Mouse (Mus musculus) splenic B cell, adult 2 months (primary cell): ENCODE data around the gene Slc13a1.
"Not testable (repeated sequence)": the region's sequence is repeated elsewhere in the genome, so short reads cannot be mapped to it uniquely, and the experiment has no call there.

Experiments used
- DNase-seq: peaks from one replicate; pipeline ENCODE4 v3.0.0-alpha.2; 2011; ENCODE audit warnings: low read depth, low spot score
- H3K27me3 ChIP-seq: 2 replicates; pipeline ENCODE4 v1.6.1; 2012; ENCODE audit warnings: mild to moderate bottlenecking, low read length, moderate library complexity, mixed read lengths; ENCODE audit not compliant: control insufficient read depth, poor library complexity, insufficient read depth, severe bottlenecking
- H3K36me3 ChIP-seq: 2 replicates; pipeline ENCODE4 v1.6.1; 2012; ENCODE audit warnings: mild to moderate bottlenecking, low read length, moderate library complexity, mixed read lengths; ENCODE audit not compliant: control insufficient read depth, poor library complexity, insufficient read depth, severe bottlenecking

Slc13a1 gene

DNA sequence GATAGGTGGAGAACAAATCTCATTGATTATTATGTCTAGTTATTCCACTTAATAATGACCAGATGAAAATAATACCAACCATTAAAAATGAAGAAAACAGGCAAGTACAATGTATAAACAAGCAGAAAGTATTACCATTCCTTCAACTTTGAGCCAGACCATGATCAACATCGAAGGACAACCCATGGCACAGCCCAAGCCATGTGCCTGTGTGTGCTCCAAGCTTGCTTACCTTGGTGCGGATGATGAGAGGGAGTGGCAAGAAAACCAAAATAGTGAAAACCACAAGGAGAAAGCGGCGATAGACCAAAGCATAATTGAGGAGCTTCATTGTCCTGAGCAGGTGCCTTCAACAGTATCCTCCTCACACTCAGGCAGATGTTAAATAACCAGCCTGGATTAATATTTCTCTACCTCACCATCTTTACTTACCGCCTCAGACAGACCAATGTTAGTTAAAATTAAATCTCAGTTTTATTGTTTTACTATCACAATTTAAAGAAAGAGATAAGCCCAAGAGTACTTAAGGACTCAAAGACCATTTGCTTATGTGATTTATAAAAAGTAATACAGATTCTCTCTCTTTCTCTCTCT, at the start of gene Slc13a1:
Gene Slc13a1 (minus strand): TSS at position 359 of the 594 bp plus-strand sequence.
- DNase-seq, result no peak
- no peaks in the 10 kb centered on the region; the same call in 1 of the 2 replicates for H3K27me3 ChIP-seq
- no peaks in the 10 kb centered on the region for H3K36me3 ChIP-seq

GRCm38 (mm10) chr6:24207866-24208265, 40.0 kb upstream of the Slc13a1 start:
- no peak for DNase-seq
- no peaks in the 10 kb centered on the region for H3K27me3 ChIP-seq
- H3K36me3 ChIP-seq, result no peaks in the 10 kb centered on the region

GRCm38 (mm10) chr6:24202226-24202625, 34.3 kb upstream of the Slc13a1 start:
- DNase-seq, result no peak
- Histone ChIP-seq H3K27me3 (no peaks in the 10 kb centered on the region), H3K36me3 (no peaks in the 10 kb centered on the region)

DNA sequence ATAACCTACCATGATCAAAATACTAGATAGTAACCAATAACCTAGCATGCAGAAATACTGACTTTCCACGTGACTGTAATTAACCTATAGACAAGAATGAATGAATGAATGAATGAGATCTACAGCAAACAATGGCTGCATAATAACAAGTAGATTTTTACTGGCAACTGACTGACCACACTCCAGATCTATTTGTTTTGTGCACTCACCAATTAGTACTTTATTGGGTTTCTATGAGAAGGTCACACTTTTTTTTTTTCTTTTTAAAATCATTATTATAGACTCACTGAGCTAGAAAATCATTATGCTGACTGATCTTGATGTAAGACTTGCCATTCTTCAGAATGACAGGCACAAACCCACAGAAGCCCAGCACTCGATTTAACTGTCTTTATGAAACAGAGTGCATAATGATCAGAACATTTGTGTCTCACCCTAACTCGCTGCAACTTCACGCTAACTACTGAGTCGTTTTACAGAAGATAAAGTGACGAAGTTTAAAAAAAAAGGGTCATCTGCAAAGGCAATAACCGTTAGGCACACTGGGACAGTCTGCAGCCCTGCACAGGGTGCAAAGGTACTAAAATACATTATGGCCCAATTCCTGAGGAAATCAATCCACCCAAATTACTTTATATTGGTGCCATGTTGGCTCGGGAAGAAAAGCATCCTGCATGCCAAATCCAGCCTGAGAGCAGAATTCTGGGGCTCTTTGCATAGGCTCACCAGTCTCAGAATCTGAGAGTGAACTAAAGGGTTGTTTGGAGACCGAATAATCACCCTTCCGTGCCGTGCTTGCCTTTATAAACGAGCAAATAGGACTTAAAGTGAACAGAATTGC, 33.0 kb upstream of the Slc13a1 start:
- Histone ChIP-seq H3K27me3 (no peaks in the 10 kb centered on the region), H3K36me3 (no peaks in the 10 kb centered on the region)
- no peak for DNase-seq

GRCm38 (mm10) chr6:24197501-24198195, 29.8 kb upstream of the Slc13a1 start:
- not testable (repeated sequence) for H3K27me3 ChIP-seq, H3K36me3 ChIP-seq, DNase-seq

DNA sequence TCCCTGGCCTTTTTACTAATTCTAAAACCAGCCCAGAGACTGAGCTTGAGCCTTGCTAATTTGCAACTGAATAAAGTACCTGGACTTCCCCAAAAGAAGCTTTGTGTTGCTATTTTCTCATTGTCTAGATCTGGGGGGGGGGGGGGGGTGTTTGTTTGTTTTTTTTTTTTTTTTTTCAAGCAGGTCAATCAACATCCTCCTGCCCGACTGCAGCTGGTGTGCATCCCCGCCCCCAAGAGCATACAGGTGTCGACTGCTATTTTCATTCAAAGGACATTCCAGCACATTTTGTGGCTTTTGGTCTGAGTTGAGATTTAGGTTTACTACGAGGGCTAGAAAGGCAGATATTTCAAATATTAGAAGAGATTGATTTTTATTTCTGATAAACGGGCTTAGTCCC, 28.5 kb upstream of the Slc13a1 start:
- DNase-seq, H3K36me3 ChIP-seq, H3K27me3 ChIP-seq: not testable (repeated sequence)

DNA sequence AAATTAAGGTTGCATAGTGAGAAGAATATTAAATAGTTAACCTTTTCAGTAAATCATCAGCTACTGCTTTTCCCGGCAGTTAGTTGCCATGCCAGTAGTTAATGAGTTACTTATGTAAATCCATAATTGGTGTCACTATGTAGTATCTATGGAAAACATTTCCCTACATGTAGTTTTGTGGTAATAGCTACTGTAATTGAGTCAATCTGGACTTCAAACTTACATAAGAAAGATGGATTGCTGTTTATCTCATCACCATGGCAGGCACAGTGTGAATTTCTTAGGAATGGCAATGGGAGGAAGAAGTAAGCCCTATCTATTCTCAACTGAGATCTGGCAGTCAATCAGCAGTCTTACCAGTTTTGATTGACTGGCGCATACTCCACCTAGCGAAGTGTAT, 15.5 kb upstream of the Slc13a1 start:
- Histone ChIP-seq H3K27me3 (no peaks in the 10 kb centered on the region), H3K36me3 (no peaks in the 10 kb centered on the region)
- no peak for DNase-seq

DNA sequence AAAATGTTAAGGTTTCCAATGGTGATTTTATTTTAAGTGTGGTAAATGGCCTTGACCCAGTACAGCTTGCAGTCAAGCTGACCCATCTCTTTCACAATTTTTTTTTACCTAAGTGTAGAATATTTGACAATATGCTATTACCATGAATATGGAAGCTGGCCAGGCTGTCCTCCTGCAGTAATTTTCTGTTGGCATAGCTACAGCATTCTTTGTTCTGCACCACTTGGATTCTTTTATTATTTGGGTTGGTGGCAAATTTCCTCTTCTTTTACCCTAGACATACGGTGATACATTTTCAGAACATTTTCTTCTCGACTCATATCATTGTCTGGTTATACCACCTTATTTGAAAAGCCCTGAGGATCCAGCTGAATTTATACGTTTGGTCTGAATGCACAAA, 7.5 kb upstream of the Slc13a1 start:
- no peaks in the 10 kb centered on the region for H3K36me3 ChIP-seq
- no peak for DNase-seq
- no peaks in the 10 kb centered on the region for H3K27me3 ChIP-seq

DNA sequence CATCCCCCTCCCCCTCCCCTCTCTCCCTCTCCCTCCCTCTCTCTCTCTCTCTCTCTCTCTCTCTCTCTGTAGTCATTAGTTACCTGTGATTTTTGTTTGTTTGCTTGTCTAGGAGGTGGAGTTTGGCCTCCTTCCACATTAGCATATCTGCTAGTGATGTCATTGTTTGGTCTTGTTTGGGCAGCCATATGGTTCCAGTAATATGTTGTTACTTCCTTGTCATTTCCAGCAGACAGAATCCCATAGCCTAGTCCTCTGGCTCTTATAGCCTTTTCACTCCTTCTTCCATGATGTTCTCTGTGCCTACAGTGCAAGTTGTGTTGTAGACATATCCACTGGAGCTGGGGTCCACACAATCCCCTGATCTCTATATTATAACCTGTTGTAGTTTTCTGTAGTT, 6.1 kb upstream of the Slc13a1 start:
- H3K36me3 ChIP-seq, result no peaks in the 10 kb centered on the region
- DNase-seq, result no peak
- H3K27me3 ChIP-seq, result no peaks in the 10 kb centered on the region

GRCm38 (mm10) chr6:24172736-24173135, 4.8 kb upstream of the Slc13a1 start:
- no peak for DNase-seq
- Histone ChIP-seq H3K27me3 (no peaks in the 10 kb centered on the region), H3K36me3 (no peaks in the 10 kb centered on the region)

- Histone ChIP-seq H3K27me3 (no peaks in the 10 kb centered on the region; the same call in 1 of the 2 replicates), H3K36me3 (no peaks in the 10 kb centered on the region)
- peak; percentile 2 for DNase-seq
Observed at GRCm38 (mm10) chr6:24166772-24167171, 1.1 kb downstream of the Slc13a1 start.

- H3K36me3 ChIP-seq, result no peaks in the 10 kb centered on the region
- no peaks in the 10 kb centered on the region; the same call in 1 of the 2 replicates for H3K27me3 ChIP-seq
- no peak for DNase-seq
Observed at GRCm38 (mm10) chr6:24165249-24165648, 2.6 kb downstream of the Slc13a1 start.

GRCm38 (mm10) chr6:24159795-24160194, 8.1 kb downstream of the Slc13a1 start:
- H3K36me3 ChIP-seq, result no peaks in the 10 kb centered on the region
- no peaks in the 10 kb centered on the region for H3K27me3 ChIP-seq
- no peak for DNase-seq

DNA sequence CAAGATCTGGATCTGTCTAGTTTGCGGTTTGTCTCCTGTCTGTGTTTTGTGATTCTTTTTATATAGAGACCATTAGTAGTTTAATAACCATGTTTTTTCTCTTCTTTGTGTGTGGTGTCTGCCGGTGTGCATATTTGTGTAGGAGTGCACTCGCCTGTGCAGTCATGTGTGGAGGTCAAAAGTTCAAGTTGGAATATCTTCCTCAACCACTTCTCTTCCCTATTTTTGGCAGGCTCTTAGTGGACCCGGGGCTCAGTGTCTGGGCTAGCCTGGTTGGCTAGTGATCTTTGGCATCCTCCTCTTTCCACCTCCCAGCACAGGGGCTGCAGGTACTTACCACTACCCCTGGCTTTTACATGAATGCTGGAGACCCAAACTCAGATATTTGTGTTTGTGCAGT, 13.0 kb downstream of the Slc13a1 start:
- no peak for DNase-seq
- no peaks in the 10 kb centered on the region for H3K27me3 ChIP-seq
- no peaks in the 10 kb centered on the region for H3K36me3 ChIP-seq

GRCm38 (mm10) chr6:24132951-24133350, 34.9 kb downstream of the Slc13a1 start:
- Histone ChIP-seq H3K27me3 (no peaks in the 10 kb centered on the region), H3K36me3 (no peaks in the 10 kb centered on the region)
- no peak for DNase-seq
